Mouse (Mus musculus): ENCODE data around the gene Sh2d6. TPM values are rescaled to one million over a fixed set of nuclear protein-coding genes. Genes with fewer than 3 reads are reported as not detected.
A peak's percentile ranks its signal among the peaks of the same experiment; 100 is the strongest.

Sh2d6 gene
- polyA plus RNA-seq, 1 experiment from 2014 or later = 0.26 TPM

GRCm38 (mm10) chr6:72523222-72523621, 1.7 kb upstream of the Sh2d6 start:
- no peak overlapping the region for H3K27ac ChIP-seq
- 95% methylated on average over 4 of the region's 4 CpGs for WGBS (ENCODE audit: missing documents)
- no peaks in the 10 kb centered on the region for H3K36me3 ChIP-seq (ENCODE audit: inconsistent target)
- H3K79me2 ChIP-seq (ENCODE audit: inconsistent target) = no peaks in the 10 kb centered on the region
- no peak overlapping the region for H3K4me3 ChIP-seq (ENCODE audit: inconsistent target)

GRCm38 (mm10) chr6:72522288-72522687, 781 bp upstream of the Sh2d6 start:
- Histone ChIP-seq H3K4me3 (ENCODE audit: inconsistent target) (no peak overlapping the region), H3K36me3 (ENCODE audit: inconsistent target) (no peaks in the 10 kb centered on the region), H3K27ac (peak overlapping the region; percentile 59), H3K79me2 (ENCODE audit: inconsistent target) (no peaks in the 10 kb centered on the region)
- 8% methylated on average over 5 of the region's 5 CpGs for WGBS (ENCODE audit: missing documents)

- WGBS (ENCODE audit: missing documents) = 98% methylated on average over 5 of the region's 5 CpGs
- no peaks in the 10 kb centered on the region for H3K79me2 ChIP-seq (ENCODE audit: inconsistent target)
These were observed 603 bp downstream of the Sh2d6 start for GRCm38 (mm10) chr6:72520904-72521303.

GRCm38 (mm10) chr6:72519892-72520663, 1.4 kb downstream of the Sh2d6 start:
- H3K4me3 ChIP-seq (ENCODE audit: inconsistent target) = no peak overlapping the region
- no peaks in the 10 kb centered on the region for H3K79me2 ChIP-seq (ENCODE audit: inconsistent target)
- no peak overlapping the region for H3K27ac ChIP-seq
- H3K36me3 ChIP-seq (ENCODE audit: inconsistent target) = no peaks in the 10 kb centered on the region
- WGBS (ENCODE audit: missing documents) = 75% methylated on average over 10 of the region's 10 CpGs

More at GRCm38 (mm10) chr6:72520904-72521303, 603 bp downstream of the Sh2d6 start:
- no peaks in the 10 kb centered on the region for H3K36me3 ChIP-seq (ENCODE audit: inconsistent target)
- H3K4me3 ChIP-seq (ENCODE audit: inconsistent target) = no peak overlapping the region
- H3K27ac ChIP-seq = no peak overlapping the region

- Histone ChIP-seq H3K27ac (no peak overlapping the region), H3K4me3 (ENCODE audit: inconsistent target) (no peak overlapping the region), H3K79me2 (ENCODE audit: inconsistent target) (no peaks in the 10 kb centered on the region), H3K36me3 (ENCODE audit: inconsistent target) (no peaks in the 10 kb centered on the region)
- WGBS (ENCODE audit: missing documents) = 90% methylated on average over 8 of the region's 8 CpGs
These were observed 2.2 kb downstream of the Sh2d6 start for GRCm38 (mm10) chr6:72519303-72519702.

GRCm38 (mm10) chr6:72518842-72519241, 2.7 kb downstream of the Sh2d6 start:
- H3K4me3 ChIP-seq (ENCODE audit: inconsistent target) = no peak overlapping the region
- H3K27ac ChIP-seq = no peak overlapping the region
- H3K79me2 ChIP-seq (ENCODE audit: inconsistent target) = no peaks in the 10 kb centered on the region
- no peaks in the 10 kb centered on the region for H3K36me3 ChIP-seq (ENCODE audit: inconsistent target)
- WGBS (ENCODE audit: missing documents) = 89% methylated on average over 1 of the region's 1 CpGs

GRCm38 (mm10) chr6:72515644-72516043, 5.9 kb downstream of the Sh2d6 start:
- 97% methylated on average over 6 of the region's 6 CpGs for WGBS (ENCODE audit: missing documents)
- Histone ChIP-seq H3K27ac (no peak overlapping the region), H3K4me3 (ENCODE audit: inconsistent target) (no peak overlapping the region), H3K36me3 (ENCODE audit: inconsistent target) (no peaks in the 10 kb centered on the region), H3K79me2 (ENCODE audit: inconsistent target) (no peaks in the 10 kb centered on the region)

- Histone ChIP-seq H3K36me3 (ENCODE audit: inconsistent target) (no peaks in the 10 kb centered on the region), H3K79me2 (ENCODE audit: inconsistent target) (no peaks in the 10 kb centered on the region), H3K27ac (peak overlapping the region; percentile 76), H3K4me3 (ENCODE audit: inconsistent target) (no peak overlapping the region; the same call in 1 of the 2 replicates)
- 46% methylated on average over 6 of the region's 7 CpGs for WGBS (ENCODE audit: missing documents)
These were observed 8.5 kb downstream of the Sh2d6 start for GRCm38 (mm10) chr6:72513071-72513440.

GRCm38 (mm10) chr6:72512386-72513070, 9.0 kb downstream of the Sh2d6 start:
- no peaks in the 10 kb centered on the region for H3K79me2 ChIP-seq (ENCODE audit: inconsistent target)
- peak overlapping the region; percentile 12; the same call in 1 of the 2 replicates for H3K4me3 ChIP-seq (ENCODE audit: inconsistent target)
- no peaks in the 10 kb centered on the region for H3K36me3 ChIP-seq (ENCODE audit: inconsistent target)
- peak overlapping the region; percentile 76 for H3K27ac ChIP-seq
- WGBS (ENCODE audit: missing documents) = 7% methylated on average over 33 of the region's 33 CpGs

- Histone ChIP-seq H3K79me2 (ENCODE audit: inconsistent target) (no peaks in the 10 kb centered on the region), H3K4me3 (ENCODE audit: inconsistent target) (no peak overlapping the region), H3K36me3 (ENCODE audit: inconsistent target) (no peaks in the 10 kb centered on the region), H3K27ac (no peak overlapping the region)
- 87% methylated on average over 6 of the region's 6 CpGs for WGBS (ENCODE audit: missing documents)
These were observed 10.7 kb downstream of the Sh2d6 start for GRCm38 (mm10) chr6:72510686-72511421.

GRCm38 (mm10) chr6:72509872-72510435, 11.6 kb downstream of the Sh2d6 start:
- Histone ChIP-seq H3K79me2 (ENCODE audit: inconsistent target) (no peaks in the 10 kb centered on the region), H3K36me3 (ENCODE audit: inconsistent target) (no peaks in the 10 kb centered on the region), H3K4me3 (ENCODE audit: inconsistent target) (no peak overlapping the region), H3K27ac (no peak overlapping the region)
- WGBS (ENCODE audit: missing documents) = 89% methylated on average over 2 of the region's 2 CpGs

GRCm38 (mm10) chr6:72508596-72508995, 12.9 kb downstream of the Sh2d6 start:
- Histone ChIP-seq H3K36me3 (ENCODE audit: inconsistent target) (no peaks in the 10 kb centered on the region), H3K27ac (no peak overlapping the region), H3K79me2 (ENCODE audit: inconsistent target) (no peaks in the 10 kb centered on the region), H3K4me3 (ENCODE audit: inconsistent target) (no peak overlapping the region)
- 98% methylated on average over 4 of the region's 4 CpGs for WGBS (ENCODE audit: missing documents)

GRCm38 (mm10) chr6:72506104-72506503, 15.4 kb downstream of the Sh2d6 start:
- H3K4me3 ChIP-seq (ENCODE audit: inconsistent target) = no peak overlapping the region
- no peaks in the 10 kb centered on the region for H3K79me2 ChIP-seq (ENCODE audit: inconsistent target)
- H3K27ac ChIP-seq = no peak overlapping the region
- 93% methylated on average over 1 of the region's 1 CpGs for WGBS (ENCODE audit: missing documents)
- no peaks in the 10 kb centered on the region for H3K36me3 ChIP-seq (ENCODE audit: inconsistent target)

- Histone ChIP-seq H3K4me3 (ENCODE audit: inconsistent target) (no peak overlapping the region), H3K27ac (no peak overlapping the region), H3K79me2 (ENCODE audit: inconsistent target) (no peaks in the 10 kb centered on the region), H3K36me3 (ENCODE audit: inconsistent target) (no peaks in the 10 kb centered on the region)
- 92% methylated on average over 2 of the region's 2 CpGs for WGBS (ENCODE audit: missing documents)
These were observed 17.6 kb downstream of the Sh2d6 start for GRCm38 (mm10) chr6:72503939-72504338.

Data from macrophage (primary cell).